Mouse (Mus musculus): Measurements from ENCODE around the gene Edar.

Gene Edar

DNA sequence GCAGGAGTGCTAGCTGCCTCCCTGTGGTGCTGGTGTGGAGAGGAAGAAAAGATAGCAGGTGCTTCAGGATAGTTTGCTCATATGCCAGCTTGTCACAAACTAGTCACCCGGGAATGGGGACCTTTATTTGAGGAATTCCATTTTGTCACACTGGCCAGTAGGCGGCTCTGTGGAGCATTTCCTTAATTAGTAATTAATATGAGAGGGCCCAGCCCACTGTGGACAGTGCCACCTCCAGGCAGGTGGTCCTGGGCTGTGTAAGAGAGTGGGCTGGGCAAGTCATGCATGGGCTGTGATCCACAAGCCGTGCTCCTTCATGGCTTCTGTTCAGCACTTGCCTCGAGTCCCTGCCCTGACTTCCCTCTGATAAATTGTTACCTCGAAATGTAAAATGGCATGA, 26.7 kb downstream of the Edar start:
- no peak for DNase-seq

DNA sequence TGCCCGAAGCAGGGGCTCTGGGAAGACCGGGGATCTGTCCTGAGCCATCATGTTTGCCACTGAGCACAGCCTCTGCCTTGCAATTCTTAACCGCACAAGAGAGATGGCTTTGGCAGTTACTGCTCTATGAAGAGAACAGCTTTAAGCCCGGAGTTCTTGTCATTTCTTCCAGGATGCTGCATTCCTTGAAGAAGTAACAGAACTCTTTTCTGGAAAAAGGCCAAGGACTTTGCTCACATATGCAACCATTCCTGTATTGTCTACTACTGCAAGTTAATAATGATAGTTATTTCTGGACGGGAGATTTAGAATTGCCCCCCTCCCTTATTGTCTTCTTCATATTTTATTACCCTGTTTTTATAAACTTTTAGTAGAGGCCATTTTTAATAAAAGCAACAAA, 30.8 kb downstream of the Edar start:
- DNase-seq = no peak

DNA sequence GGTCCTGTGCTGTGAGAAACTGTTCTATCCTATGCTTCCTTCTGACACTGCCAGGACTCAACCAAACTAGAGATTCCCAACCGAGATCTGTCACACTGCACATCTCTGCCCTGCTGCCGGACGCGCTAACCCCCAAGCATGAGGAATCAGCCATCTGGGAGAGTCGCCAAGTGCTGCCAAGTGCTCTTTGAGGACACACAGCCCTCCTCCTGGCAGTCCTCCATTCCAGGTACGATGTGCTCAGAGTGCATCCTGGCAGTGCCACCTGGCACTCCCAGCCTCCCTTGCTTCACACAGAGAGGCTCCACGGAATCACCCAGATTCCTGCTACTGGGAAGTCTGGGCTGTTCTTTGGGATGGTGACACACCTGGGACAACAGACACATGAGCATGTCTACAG, 31.3 kb downstream of the Edar start:
- no peak for DNase-seq

DNA sequence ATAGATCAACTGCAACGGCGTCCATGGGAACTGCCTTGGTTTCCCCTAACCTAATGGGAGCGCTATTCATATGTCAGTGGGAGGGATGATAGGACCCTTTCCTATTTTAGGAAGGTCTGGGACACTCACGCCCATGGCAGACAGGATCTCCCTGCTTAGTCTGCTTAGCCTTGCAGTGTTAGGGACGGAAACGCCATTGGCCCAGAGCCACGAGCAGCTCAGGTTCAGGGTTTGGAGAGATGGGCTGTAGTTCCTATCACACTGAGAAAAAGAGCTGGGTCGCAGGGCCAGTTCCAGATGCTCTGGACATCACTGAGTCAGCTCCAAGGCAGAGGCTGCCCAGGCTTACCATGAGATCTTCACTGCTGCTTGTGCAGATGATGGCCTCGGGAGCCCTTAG, 32.5 kb downstream of the Edar start:
- DNase-seq = no peak

DNA sequence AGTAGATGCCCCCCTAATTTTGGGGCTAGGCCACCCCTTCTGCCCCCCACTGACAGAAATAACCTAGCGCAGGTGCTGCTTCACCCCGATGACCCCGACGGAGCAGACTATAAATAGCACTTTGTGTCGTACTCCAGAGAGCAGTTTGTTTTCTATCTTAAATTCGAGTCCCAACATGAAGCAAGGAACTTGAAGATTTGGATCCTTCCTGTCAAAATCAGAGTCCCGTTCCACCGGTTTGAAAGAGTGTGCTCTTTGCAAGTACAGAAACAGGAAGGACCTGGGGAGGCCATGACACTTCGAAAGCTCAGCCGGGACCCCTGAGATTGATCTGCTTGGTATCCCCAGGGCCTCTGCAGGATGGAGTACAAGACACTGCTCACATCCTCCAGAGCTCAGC, 33.8 kb downstream of the Edar start:
- no peak for DNase-seq

DNA sequence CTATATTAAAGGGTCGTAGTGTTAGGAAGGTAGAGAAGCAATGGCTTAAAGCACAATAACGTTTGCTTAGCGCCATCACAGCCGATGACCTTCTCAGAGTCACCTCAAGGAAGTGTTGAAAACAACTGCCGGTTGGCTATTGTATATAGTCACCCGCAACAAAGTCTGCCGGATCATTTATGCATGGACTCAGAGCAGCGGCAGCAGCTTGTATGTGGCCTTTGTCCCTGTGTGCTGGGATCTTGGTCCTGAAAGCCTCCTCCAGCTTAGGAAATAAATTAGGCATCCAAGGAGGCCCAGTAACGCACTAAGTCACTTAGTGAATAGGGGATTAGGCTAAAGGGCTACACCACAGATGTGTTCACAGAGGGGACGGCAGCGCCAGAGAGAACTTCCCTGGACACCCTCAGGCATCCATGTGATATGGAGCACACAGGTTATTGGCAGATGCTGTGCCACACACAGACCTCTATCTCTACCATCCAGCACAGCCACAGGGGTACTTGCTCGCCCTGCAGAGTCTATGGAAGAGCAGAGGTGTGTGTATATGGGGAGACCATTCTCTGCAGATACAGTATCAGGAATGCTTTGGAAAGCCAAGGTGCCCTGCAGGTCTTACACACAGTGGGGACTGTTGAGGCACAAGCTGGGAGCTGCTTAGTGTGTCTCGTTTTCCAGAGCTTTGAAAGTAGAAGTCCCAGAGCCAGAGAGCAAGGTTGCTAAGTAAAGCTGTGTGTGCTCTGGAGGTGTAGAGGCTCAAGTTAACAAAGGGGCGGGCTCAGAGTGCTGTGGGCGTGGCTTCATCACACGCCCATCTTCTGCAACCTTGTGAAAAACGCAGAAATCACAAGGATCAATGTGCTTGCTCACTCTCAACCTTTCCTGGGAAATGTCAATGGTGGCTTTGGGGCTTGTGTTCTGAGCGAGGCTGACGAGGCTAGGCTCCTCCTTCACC, 34.7 kb downstream of the Edar start:
- no peak for DNase-seq

DNA sequence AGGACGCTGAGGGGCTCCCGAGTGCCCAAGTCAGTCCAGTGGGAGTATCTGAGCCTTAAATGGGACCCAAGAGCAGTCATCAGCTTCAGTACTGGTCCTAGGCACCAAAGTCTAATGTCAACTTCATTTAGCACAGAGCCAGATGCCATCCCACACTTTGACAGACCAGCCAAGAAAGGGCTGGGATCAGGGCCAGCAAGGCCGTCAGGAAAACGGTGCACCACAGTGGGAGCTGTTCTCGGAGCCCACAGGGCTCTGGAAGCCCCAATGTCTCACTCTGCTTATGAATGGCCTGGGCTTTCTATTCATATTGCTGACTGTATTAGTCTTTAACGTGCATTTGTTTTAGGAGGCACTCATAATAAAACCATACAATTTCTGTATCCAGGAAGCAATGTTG, 36.2 kb downstream of the Edar start:
- DNase-seq = no peak

DNA sequence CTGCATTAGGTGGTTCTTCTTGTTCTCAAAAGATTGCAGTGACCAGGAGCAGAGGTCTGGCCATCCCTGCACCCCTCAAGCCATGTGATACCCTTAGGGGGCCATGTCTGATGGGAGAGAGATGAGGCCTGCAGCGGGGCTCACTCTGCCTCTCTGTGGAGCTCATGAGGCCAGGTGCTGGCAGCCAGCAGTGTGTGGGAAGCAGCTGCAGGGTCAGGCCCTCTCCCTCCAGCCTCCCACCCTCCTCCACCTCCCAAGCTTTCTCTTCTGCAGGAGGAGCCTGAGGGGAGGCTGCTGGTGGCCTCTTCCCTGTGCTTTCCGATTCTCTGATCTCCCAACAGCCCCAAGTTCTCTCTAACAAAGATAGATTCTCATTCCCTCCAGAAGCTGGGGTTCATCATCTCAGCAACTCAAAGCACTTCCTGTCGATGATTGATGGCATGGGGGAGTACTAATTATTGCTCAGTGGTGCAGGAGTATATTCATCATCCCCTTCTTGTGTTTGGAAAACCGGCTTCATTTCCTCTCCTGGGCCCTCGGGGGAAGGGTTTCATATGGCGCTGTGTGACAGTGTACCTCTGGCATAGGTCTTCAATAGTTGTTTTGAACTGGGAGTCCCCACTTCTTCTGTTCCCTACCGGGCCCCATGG, 38.9 kb downstream of the Edar start:
- no peak for DNase-seq

DNA sequence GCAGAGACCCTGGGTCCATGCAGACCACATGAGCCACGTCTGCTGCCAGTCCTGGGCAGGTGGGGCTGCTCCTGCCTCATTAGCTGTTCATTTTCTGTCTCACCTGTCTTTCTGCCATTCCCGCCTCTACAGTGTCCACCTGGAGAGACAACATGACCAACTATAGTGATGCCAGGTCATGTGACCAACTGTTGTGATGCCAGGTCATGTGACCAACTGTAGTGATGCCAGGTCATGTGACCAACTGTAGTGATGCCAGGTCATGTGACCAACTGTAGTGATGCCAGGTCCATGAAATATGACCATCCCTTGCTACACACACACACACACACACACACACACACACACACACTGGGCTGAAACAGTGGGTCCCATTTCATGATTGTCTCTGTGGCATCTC, 41.9 kb downstream of the Edar start:
- DNase-seq = no peak

DNA sequence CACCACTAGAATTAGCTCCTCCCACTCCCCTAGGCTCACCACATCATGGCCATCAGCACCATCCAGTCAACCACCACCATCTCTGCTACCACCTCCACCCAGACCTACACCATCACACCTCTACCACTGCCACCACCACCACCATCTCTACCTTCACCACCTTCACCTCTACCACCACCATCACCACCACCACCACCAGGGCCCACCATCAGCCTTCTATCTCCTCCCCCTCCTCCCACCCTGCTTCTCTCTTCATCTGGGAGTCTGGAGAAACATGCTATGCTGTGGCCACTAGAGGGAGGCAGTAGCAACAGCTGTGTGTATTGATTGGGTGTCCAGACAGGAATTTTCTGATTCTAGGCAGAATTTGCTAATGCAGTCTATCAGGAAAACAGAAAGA, 47.9 kb downstream of the Edar start:
- no peak for DNase-seq

DNA sequence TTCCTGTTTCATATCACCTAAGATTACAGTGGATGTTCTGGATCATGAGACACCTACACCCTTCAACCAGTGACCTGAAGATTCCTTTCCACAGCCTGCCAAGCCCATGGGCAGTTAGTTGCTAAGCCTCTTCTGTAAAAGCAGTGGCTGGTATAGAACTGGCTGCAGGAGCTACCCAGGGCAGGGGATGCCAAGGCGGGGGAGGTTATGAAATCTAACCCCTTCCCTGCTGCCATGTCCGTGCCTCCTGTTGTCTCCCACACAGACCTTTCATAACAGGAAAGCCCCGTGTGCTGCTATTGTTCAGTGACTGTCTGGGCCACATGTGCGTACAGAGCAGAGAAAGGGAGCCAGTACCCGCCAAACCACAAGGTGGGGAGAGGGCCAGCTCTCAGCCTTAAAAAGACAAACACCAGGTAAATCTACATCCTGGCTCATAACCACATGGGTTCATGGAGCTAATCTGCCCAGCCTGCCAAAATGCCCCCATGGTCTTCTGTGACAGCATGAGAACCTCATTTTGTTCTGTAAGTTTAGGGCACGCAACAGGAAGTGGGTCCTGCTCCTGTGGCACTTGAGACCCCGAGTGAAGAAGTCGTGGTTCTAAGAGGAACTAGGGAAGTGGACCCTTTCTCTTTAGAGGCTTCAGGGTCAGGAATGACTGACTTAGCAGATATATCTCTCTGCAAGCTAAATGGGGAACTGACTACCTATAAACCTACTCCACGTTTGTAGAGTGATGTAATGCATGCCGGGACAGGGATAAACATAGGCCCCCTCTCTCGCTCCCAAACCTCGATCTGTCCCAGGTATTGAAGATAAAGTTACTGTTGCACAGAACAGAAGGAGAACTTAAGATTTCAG, 50.4 kb downstream of the Edar start:
- no peak for DNase-seq

DNA sequence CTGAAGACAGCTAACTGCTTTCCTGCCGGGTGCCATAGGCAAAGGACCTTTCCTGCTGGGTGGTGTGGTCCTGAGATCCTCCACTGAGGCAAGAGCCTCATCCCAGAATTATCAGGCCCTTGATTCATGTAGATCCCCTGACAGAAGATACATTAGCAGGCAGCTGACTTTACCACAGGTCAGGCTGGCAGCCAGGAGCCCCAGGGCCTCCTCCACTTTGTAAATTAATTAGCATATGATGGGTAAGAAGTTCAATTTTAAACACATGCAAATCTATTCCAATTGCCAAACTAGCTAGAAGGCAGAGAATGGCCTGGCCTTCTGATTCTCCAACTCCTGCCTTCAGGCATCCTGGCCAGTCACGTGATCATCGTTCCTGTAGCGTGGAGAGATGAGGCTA, 56.2 kb downstream of the Edar start:
- DNase-seq = no peak

DNA sequence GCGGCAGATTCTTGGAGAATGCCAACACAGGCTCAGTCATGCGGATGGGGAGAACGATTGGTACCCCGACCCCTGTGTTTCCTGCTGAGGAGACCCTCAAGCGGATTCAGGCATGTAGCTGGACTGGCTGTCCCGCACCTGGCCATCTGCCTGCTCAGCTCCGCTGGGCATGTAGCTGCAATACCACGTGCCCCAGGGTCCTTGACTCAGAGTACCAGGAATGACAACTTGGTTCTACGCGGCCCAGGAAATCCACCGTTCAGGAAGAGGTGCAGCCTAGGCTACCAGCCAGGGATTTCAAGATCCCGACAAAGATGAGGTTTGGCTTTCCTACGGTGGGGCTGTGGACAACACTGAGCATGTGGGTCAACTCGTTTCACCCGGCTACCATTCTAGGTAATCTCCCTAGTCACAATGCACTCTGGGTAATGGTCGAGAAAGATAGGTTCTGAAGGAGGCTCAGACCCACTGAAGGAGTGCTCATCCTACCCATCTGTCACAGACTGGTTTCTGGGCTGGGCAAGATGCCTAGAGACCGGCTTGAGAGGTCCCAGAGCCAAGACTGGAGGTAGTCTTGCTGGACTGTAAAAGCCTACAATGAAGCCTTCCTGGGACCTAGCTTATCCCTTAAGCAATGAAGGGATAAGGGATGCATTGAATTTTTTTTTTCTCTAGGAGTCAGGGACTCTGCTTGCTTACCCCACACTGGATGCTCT, 56.8 kb downstream of the Edar start:
- no peak for DNase-seq

DNA sequence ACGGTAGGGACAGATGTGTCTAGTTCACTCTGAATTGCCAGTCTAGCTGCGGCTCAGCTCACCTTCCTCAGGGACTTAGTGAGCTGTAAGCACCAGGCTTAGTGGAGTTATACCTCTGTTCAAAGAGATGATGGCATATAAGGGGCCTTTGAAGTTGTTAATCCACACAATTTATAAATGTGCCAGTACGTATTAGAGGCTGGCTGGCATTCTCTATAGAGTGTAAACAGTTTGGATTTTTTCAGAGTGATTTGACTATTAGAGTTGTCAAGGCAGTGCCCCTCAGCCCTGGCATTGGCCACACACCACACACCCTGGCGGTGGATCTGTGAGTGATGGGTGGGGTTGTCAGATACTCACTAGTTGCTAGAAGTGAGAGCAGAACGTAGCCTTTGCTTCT, 58.9 kb downstream of the Edar start:
- DNase-seq = no peak

DNA sequence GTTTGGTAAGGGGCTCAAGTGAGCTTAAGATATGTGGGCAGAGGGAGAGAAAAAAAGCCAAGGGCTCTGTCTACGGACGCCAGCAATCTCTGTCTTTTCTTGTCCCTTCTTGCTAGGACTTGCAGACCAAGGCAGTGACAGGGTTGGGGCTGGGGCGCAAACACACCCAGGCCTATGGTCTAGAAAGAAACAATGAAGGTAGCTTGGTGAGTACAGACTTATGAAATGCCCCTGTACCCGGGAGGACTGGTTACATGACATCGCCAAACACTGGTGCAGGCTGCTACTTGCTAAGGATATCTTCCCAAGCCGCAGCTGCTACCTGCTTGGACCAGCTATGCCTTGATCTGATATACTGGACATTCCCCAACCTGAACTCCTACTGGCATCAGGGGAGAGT, 60.9 kb downstream of the Edar start:
- no peak for DNase-seq

DNA sequence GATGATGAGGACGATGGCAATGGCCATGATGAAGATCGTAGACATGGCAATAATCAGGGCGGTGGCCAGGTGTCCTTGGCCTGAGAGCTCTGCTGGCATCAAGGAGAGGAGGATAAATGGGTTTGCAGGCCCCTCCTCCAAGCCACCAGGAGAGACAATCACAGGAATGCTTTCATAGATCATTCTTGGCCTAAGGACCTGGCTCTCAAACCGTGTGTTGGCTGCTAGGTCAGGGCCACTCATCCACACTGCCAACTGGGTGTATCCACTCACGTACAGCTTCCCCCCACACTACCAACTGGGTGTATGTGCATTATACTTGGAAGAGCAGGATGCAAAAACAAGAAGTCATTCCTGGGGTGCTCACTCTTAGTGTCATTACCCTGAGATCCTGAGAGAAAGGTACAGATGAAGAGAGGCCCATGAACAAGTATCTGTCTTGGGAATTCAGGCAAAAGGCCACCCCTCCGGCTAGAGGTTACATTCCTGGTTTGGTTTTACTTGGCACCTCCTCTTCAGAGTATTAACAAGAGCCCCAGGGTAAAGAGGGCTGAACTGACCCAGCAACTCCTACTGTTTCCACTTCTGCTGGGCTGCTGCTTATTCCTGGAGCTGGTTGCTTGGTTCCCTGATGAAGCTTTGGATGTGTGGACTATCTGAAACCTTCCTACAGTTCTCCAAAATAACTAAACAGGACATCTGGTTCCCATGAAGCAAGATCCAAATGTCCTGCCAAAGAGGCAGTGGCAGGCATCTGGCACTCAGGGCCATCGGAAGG, 64.8 kb downstream of the Edar start:
- DNase-seq = no peak

DNA sequence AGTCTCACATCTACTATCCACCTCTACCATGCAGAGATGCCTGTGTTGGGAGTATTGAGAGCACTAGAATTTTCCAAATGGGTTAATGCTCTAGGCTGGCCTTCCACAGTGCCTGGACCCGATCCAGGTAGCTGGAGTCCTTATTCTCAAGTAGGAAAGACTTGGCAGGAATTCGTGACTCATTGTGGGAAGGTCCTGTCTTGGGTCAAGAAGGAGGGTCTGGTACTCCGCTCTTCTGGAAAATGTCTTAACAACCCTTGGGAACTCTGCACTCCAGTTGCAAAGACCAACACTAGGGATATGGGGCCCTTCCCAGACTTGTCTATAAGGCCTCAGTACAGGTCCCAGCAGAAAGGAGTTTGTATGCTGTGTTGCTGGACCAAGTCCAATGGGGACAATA, 66.6 kb downstream of the Edar start:
- DNase-seq = no peak

DNA sequence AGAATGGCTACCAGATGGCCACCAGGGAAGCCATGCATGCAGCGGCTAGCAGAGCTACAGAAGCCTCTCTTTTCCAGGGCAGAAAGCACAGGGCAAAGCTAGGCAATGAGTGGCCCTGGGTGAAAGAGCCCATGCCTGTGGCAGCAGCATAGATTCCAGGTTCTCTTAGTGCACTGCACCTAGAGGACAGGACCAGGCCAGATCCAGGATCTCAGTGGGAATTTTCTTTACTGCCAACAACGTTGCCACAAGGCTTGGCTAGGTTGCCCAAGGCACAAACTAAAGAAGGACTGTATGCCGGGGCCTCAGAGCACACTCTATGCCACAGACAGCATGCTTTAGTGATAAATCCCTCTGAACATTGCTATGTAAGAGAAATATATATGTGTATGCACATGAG, 69.1 kb downstream of the Edar start:
- no peak for DNase-seq

DNA sequence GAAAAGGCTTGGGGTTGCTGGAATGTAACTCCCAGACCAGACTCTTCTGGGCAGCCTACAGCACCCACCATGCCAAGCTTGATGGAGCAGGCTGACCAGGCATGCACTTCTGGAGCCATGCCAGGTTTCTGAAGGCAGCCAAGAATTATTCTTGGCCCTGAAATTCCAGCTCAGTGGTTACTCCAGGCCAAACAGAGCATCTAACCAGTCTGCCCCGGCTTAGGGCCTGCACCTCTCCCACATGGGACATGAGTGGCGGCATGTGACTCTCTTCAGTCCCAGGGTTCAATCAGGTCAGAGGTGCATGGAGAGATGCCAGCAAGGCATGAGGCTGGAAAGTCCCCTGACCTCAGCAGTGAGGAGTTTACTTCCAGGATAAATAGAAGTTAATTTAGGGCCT, 70.7 kb downstream of the Edar start:
- no peak for DNase-seq

DNA sequence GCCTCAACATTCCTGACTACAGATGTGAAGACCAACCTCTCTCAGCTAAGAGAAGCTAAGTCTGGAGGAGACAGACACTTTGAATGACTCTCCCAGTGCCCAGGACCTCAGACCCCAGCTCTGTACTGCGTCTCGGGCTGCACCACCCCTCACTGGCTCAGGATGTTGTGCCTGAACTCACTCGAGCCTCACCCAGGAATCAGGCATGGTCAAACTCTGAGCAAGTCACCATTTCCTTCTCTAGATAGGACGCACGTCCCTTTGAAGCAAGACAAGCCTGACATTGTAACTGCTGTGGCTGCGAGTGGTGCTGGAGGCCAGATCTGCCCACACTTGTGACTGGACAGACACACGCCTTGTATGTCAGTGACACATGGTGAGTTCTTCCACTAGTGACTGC, 73.5 kb downstream of the Edar start:
- no peak for DNase-seq

DNA sequence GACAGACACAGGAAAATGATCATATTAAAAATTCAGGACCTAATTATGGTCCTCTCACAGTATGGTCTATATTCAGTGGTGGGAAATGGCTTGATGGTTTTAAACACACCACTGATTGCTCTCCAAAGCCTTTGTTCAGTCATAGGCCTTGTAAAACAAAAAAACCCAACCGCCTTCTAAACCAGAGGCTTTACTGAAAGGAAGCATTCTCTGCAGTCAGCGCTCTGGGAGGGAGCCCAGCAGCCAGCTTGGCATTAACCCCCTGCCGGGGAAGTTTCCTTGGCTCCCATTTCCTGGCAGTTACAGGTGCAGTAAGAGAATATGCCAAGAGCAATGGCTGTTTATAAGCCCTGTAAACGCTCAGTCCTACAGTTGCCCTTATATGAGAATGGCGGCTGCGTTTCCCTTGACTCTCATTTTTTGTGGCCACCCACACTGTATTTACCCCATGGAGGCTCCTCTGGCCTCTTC, 74.0 kb downstream of the Edar start:
- no peak for DNase-seq

DNA sequence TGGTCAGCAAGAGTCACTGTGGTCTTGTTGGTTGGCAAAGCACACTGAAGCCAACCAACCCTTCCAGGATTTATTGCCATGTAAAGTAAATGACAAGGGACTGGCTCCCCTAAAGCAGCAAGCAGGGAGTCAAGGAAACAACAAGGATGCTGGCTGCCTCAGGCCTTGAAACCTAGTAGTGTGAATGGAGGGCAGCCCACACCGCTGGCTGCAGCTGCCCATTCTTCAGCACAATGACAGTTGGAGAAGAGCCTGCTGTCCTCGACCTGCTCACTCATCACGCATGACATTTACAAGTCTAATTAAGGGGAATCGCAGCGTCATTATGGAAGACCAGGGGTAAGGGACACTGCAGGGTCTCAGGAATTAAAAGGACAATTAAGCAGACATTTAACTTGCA, 74.5 kb downstream of the Edar start:
- DNase-seq = no peak
